29 mouse cellular contexts compared by ENCODE assay signal in genomic region chr5:77085753-77086450, GRCm38 (mm10). TPM values are rescaled to one million over a fixed set of nuclear protein-coding genes. Genes with fewer than 3 reads are reported as not detected.
DNase-seq lines count a peak whose midpoint lies in the region; TF ChIP-seq lines count a peak whose summit lies in the region.
"Had no signal": no experiment of that assay in that cellular context is flagged by ENCODE, and none has a peak within 500 bp of the region (broad histone marks: within the 10 kb centered on the region; RNA-seq: fewer than 3 reads in every experiment).

No protein-coding gene starts in this region.

- no peak overlapping the region for H3K4me2 ChIP-seq in myocyte (ENCODE audit: low read depth)
- H3K4me2 ChIP-seq: embryonic facial prominence, embryonic 12.5 days; heart, embryonic 11.5 days; hindbrain, embryonic 12.5 days; intestine, embryonic 15.5 days; limb, embryonic 12.5 days; liver, embryonic 15.5 days; midbrain, embryonic 12.5 days; neural tube, embryonic 13.5 days had no signal

- no peaks in the 10 kb centered on the region for H3K79me3 ChIP-seq in C2C12 (ENCODE audit: low read depth)

- H3K36me3 ChIP-seq in C2C12 (ENCODE audit: control insufficient read depth, insufficient read depth) (no peaks in the 10 kb centered on the region), myocyte (ENCODE audit: control insufficient read depth, insufficient read depth) (no peaks in the 10 kb centered on the region)
- H3K36me3 ChIP-seq: embryonic facial prominence, embryonic 12.5 days; hindbrain, embryonic 12.5 days; intestine, embryonic 15.5 days; limb, embryonic 12.5 days; liver, embryonic 15.5 days; midbrain, embryonic 12.5 days; neural tube, embryonic 13.5 days had no signal

- H3K27me3 ChIP-seq in C2C12 (ENCODE audit: control insufficient read depth, insufficient read depth, insufficient read length) (no peaks in the 10 kb centered on the region), myocyte (ENCODE audit: control insufficient read depth, insufficient read depth, insufficient read length) (no peaks in the 10 kb centered on the region)
- H3K27me3 ChIP-seq: embryonic facial prominence, embryonic 12.5 days; hindbrain, embryonic 12.5 days; intestine, embryonic 15.5 days; limb, embryonic 12.5 days; liver, embryonic 15.5 days; neural tube, embryonic 13.5 days had no signal

- H3K79me2 ChIP-seq in C2C12 (ENCODE audit: control insufficient read depth, insufficient read depth) (no peaks in the 10 kb centered on the region), myocyte (ENCODE audit: control insufficient read depth, insufficient read depth) (no peaks in the 10 kb centered on the region)

- TF ChIP-seq CTCF in C2C12 (IDR thresholded peaks at IDR 0.05; ENCODE audit: control insufficient read depth, insufficient read depth, insufficient read length), result no peak

- no peak for TF ChIP-seq POLR2A in myocyte (IDR thresholded peaks at IDR 0.05; ENCODE audit: insufficient read length, low read depth)

- DNase-seq in 416B (ENCODE audit: low read depth), result peak; percentile 35
- DNase-seq in ZHBTc4 (ENCODE audit: low read depth, low spot score), result peak; percentile 67
- no peak for DNase-seq in heart, adult 18-20 months
- no peak for DNase-seq in layer of hippocampus, adult 18-20 months (ENCODE audit: low spot score in 2 of 2)
- DNase-seq: adrenal gland, postnatal 14 days; cerebellum, adult 11 months; cerebellum, adult 9-10 months; cerebellum, postnatal 36 days; embryo, embryonic 11 days; gastrocnemius, postnatal 14 days; heart, adult 11 months; heart, postnatal 36 days; kidney, adult 9 months; kidney, postnatal 14 days; retina, postnatal 1 day; right cerebral cortex, postnatal 25 days; thymus, postnatal 4 days had no signal

- no peak overlapping the region for H3K4me3 ChIP-seq in C2C12 (ENCODE audit: insufficient read depth, poor library complexity, severe bottlenecking)
- H3K4me3 ChIP-seq in myocyte, result no peak overlapping the region
- H3K4me3 ChIP-seq: embryonic facial prominence, embryonic 12.5 days; hindbrain, embryonic 12.5 days; intestine, embryonic 15.5 days; left cerebral cortex, adult 2 months; limb, embryonic 12.5 days; liver, embryonic 15.5 days; megakaryocyte, embryonic 14.5 days; midbrain, embryonic 12.5 days; neural tube, embryonic 13.5 days had no signal

- H3ac ChIP-seq in C2C12 (ENCODE audit: control insufficient read depth, insufficient read length, low read depth) (no peak overlapping the region), myocyte (ENCODE audit: control insufficient read depth, insufficient read length) (no peak overlapping the region)

TF ChIP-seq in C2C12, 6 proteins besides CTCF, POLR2A, EP300 and RAD21:
- peak; percentile 17 for TF ChIP-seq USF1 (IDR thresholded peaks at IDR 0.05; ENCODE audit: low read depth)
- no peak for TF ChIP-seq MYOG (IDR thresholded peaks at IDR 0.05; ENCODE audit: control insufficient read depth, extremely low read depth, insufficient read length)

TF ChIP-seq in myocyte, 11 proteins besides CTCF, POLR2A, EP300 and RAD21:
- TF ChIP-seq TCF3 (IDR thresholded peaks at IDR 0.05; ENCODE audit: insufficient read length, low read depth) (no peak), E2F4 (IDR thresholded peaks at IDR 0.05; ENCODE audit: insufficient read depth) (no peak), USF1 (IDR thresholded peaks at IDR 0.05; ENCODE audit: low read depth) (peak; percentile 35)

RNA-seq across cellular contexts. Expression of gene Hopx, which starts 29.0 kb away (rescaled TPM):
- polyA plus RNA-seq in C2C12 (2012; fragmentation: generic; extraction: Trizol), result 0.15 TPM
- 0.68 TPM for polyA plus RNA-seq in myocyte (2012; fragmentation: generic; extraction: Trizol)
- total RNA-seq in heart, adult 18-20 months (2021), result 100 to 1,000 TPM; 417 to 443 TPM
- 10 to 100 TPM; 82.2 to 84.9 TPM for total RNA-seq in layer of hippocampus, adult 18-20 months (2021)
- polyA plus RNA-seq: limb, embryonic 12.5 days; midbrain, embryonic 12.5 days had no signal

Comparison
In these comparisons a context has a peak if more than half of its experiments do, and no peak if none do; other contexts are left out.
1. DNase-seq: peak in 416B (single experiment) and ZHBTc4 (single experiment); none in heart, adult 18-20 months (0 of 2) and layer of hippocampus, adult 18-20 months (0 of 2).
2. RNA of gene Hopx, which starts 29.0 kb away (total RNA-seq): 417 to 443 TPM in heart, adult 18-20 months; 82.2 to 84.9 TPM in layer of hippocampus, adult 18-20 months; every median in the first group is over 4 times any median in the second.